Mouse (Mus musculus): ENCODE data around the gene Arnt2. TPM values are rescaled to one million over a fixed set of nuclear protein-coding genes. Genes with fewer than 3 reads are reported as not detected.

Arnt2 gene
- polyA plus RNA-seq, 1 experiment from 2014 or later: 3.8 TPM

- whole genome bisulfite sequencing: 87% methylated on average over 5 of the region's 5 CpGs
- no peak overlapping the region for H3K4me3 ChIP-seq (replicated peaks)
- H3K36me3 ChIP-seq: no peaks in the 10 kb centered on the region
- H3K4me1 ChIP-seq (replicated peaks): no peaks in the 10 kb centered on the region
- H3K9ac ChIP-seq: no peak overlapping the region
- no peak overlapping the region for H3K4me2 ChIP-seq (replicated peaks)
- no peak for ATAC-seq
- H3K27me3 ChIP-seq (replicated peaks): no peaks in the 10 kb centered on the region
- H3K27ac ChIP-seq: no peak overlapping the region
- no peaks in the 10 kb centered on the region for H3K9me3 ChIP-seq
These were observed 138.5 kb downstream of the Arnt2 start for GRCm38 (mm10) chr7:84271429-84271828.

GRCm38 (mm10) chr7:84263466-84263865 lies 146.5 kb downstream of the Arnt2 start:
- Histone ChIP-seq H3K9me3 (no peaks in the 10 kb centered on the region), H3K27ac (no peak overlapping the region)
- 87% methylated on average over 4 of the region's 4 CpGs for WGBS

GRCm38 (mm10) chr7:84261341-84261740 lies 148.6 kb downstream of the Arnt2 start:
- WGBS: 75% methylated on average over 6 of the region's 6 CpGs
- no peak for ATAC-seq
- H3K27ac ChIP-seq: no peak overlapping the region
- H3K4me2 ChIP-seq (replicated peaks): no peak overlapping the region
- no peaks in the 10 kb centered on the region for H3K36me3 ChIP-seq
- H3K4me3 ChIP-seq (replicated peaks): no peak overlapping the region
- no peaks in the 10 kb centered on the region for H3K9me3 ChIP-seq
- H3K27me3 ChIP-seq (replicated peaks): no peaks in the 10 kb centered on the region
- H3K9ac ChIP-seq: no peak overlapping the region
- no peaks in the 10 kb centered on the region for H3K4me1 ChIP-seq (replicated peaks)

More at GRCm38 (mm10) chr7:84263466-84263865, 146.5 kb downstream of the Arnt2 start:
- no peak for ATAC-seq
- no peak overlapping the region for H3K4me2 ChIP-seq (replicated peaks)
- H3K36me3 ChIP-seq: no peaks in the 10 kb centered on the region
- no peak overlapping the region for H3K9ac ChIP-seq
- no peak overlapping the region for H3K4me3 ChIP-seq (replicated peaks)
- H3K4me1 ChIP-seq (replicated peaks): no peaks in the 10 kb centered on the region
- no peaks in the 10 kb centered on the region for H3K27me3 ChIP-seq (replicated peaks)

GRCm38 (mm10) chr7:84260401-84260800 lies 149.6 kb downstream of the Arnt2 start:
- WGBS: 76% methylated on average over 4 of the region's 4 CpGs
- H3K4me1 ChIP-seq (replicated peaks): no peaks in the 10 kb centered on the region
- no peak overlapping the region for H3K4me3 ChIP-seq (replicated peaks)
- no peaks in the 10 kb centered on the region for H3K36me3 ChIP-seq
- no peaks in the 10 kb centered on the region for H3K9me3 ChIP-seq
- ATAC-seq: no peak
- no peak overlapping the region for H3K4me2 ChIP-seq (replicated peaks)
- H3K9ac ChIP-seq: no peak overlapping the region
- H3K27ac ChIP-seq: no peak overlapping the region
- H3K27me3 ChIP-seq (replicated peaks): no peaks in the 10 kb centered on the region

GRCm38 (mm10) chr7:84259309-84259985 lies 150.5 kb downstream of the Arnt2 start:
- Histone ChIP-seq H3K4me3 (replicated peaks) (no peak overlapping the region), H3K36me3 (no peaks in the 10 kb centered on the region), H3K27ac (no peak overlapping the region), H3K4me2 (replicated peaks) (no peak overlapping the region), H3K9me3 (no peaks in the 10 kb centered on the region), H3K9ac (no peak overlapping the region), H3K4me1 (replicated peaks) (no peaks in the 10 kb centered on the region), H3K27me3 (replicated peaks) (no peaks in the 10 kb centered on the region)
- WGBS: 61% methylated on average over 4 of the region's 4 CpGs
- no peak for ATAC-seq

GRCm38 (mm10) chr7:84256661-84257060 lies 153.3 kb downstream of the Arnt2 start:
- ATAC-seq: no peak
- Histone ChIP-seq H3K9me3 (no peaks in the 10 kb centered on the region), H3K4me2 (replicated peaks) (no peak overlapping the region), H3K4me3 (replicated peaks) (no peak overlapping the region), H3K27ac (no peak overlapping the region), H3K36me3 (no peaks in the 10 kb centered on the region), H3K9ac (no peak overlapping the region), H3K4me1 (replicated peaks) (no peaks in the 10 kb centered on the region), H3K27me3 (replicated peaks) (no peaks in the 10 kb centered on the region)
- WGBS: 94% methylated on average over 3 of the region's 3 CpGs

- ATAC-seq: no peak
These were observed 153.7 kb downstream of the Arnt2 start for GRCm38 (mm10) chr7:84256245-84256644.

GRCm38 (mm10) chr7:84254916-84255315 lies 155.1 kb downstream of the Arnt2 start:
- Histone ChIP-seq H3K9ac (no peak overlapping the region), H3K36me3 (no peaks in the 10 kb centered on the region), H3K27me3 (replicated peaks) (no peaks in the 10 kb centered on the region), H3K27ac (no peak overlapping the region), H3K9me3 (no peaks in the 10 kb centered on the region), H3K4me2 (replicated peaks) (no peak overlapping the region), H3K4me1 (replicated peaks) (no peaks in the 10 kb centered on the region), H3K4me3 (replicated peaks) (no peak overlapping the region)
- WGBS: 66% methylated on average over 8 of the region's 8 CpGs
- no peak for ATAC-seq

More at GRCm38 (mm10) chr7:84256245-84256644, 153.7 kb downstream of the Arnt2 start:
- Histone ChIP-seq H3K4me1 (replicated peaks) (no peaks in the 10 kb centered on the region), H3K9me3 (no peaks in the 10 kb centered on the region), H3K4me3 (replicated peaks) (no peak overlapping the region), H3K4me2 (replicated peaks) (no peak overlapping the region), H3K27me3 (replicated peaks) (no peaks in the 10 kb centered on the region), H3K27ac (no peak overlapping the region), H3K36me3 (no peaks in the 10 kb centered on the region), H3K9ac (no peak overlapping the region)
- WGBS: 25% methylated on average over 1 of the region's 1 CpGs

- H3K4me1 ChIP-seq (replicated peaks): no peaks in the 10 kb centered on the region
- H3K27ac ChIP-seq: no peak overlapping the region
- H3K36me3 ChIP-seq: no peaks in the 10 kb centered on the region
- H3K9me3 ChIP-seq: no peaks in the 10 kb centered on the region
- no peak overlapping the region for H3K4me2 ChIP-seq (replicated peaks)
- no peak for ATAC-seq
- no peak overlapping the region for H3K9ac ChIP-seq
- WGBS: 50% methylated on average over 3 of the region's 3 CpGs
- no peaks in the 10 kb centered on the region for H3K27me3 ChIP-seq (replicated peaks)
- H3K4me3 ChIP-seq (replicated peaks): no peak overlapping the region
These were observed 155.7 kb downstream of the Arnt2 start for GRCm38 (mm10) chr7:84254311-84254710.

- Histone ChIP-seq H3K36me3 (no peaks in the 10 kb centered on the region), H3K27me3 (replicated peaks) (no peaks in the 10 kb centered on the region), H3K4me3 (replicated peaks) (no peak overlapping the region), H3K27ac (no peak overlapping the region), H3K9me3 (no peaks in the 10 kb centered on the region), H3K9ac (no peak overlapping the region), H3K4me2 (replicated peaks) (no peak overlapping the region), H3K4me1 (replicated peaks) (peaks cover 6% of the 10 kb centered on the region)
- WGBS: 92% methylated on average over 2 of the region's 2 CpGs
- ATAC-seq: no peak
These were observed 158.3 kb downstream of the Arnt2 start for GRCm38 (mm10) chr7:84251667-84252066.

GRCm38 (mm10) chr7:84250736-84251135 lies 159.2 kb downstream of the Arnt2 start:
- 90% methylated on average over 2 of the region's 2 CpGs for WGBS
- H3K4me2 ChIP-seq (replicated peaks): no peak overlapping the region

GRCm38 (mm10) chr7:84249951-84250350 lies 160.0 kb downstream of the Arnt2 start:
- 82% methylated on average over 8 of the region's 8 CpGs for WGBS
- H3K4me1 ChIP-seq (replicated peaks): peaks cover 6% of the 10 kb centered on the region
- H3K9me3 ChIP-seq: no peaks in the 10 kb centered on the region
- H3K4me2 ChIP-seq (replicated peaks): no peak overlapping the region
- no peak overlapping the region for H3K9ac ChIP-seq
- H3K27ac ChIP-seq: no peak overlapping the region
- H3K36me3 ChIP-seq: no peaks in the 10 kb centered on the region
- no peaks in the 10 kb centered on the region for H3K27me3 ChIP-seq (replicated peaks)
- H3K4me3 ChIP-seq (replicated peaks): no peak overlapping the region
- ATAC-seq: no peak

More at GRCm38 (mm10) chr7:84250736-84251135, 159.2 kb downstream of the Arnt2 start:
- H3K27me3 ChIP-seq (replicated peaks): no peaks in the 10 kb centered on the region
- no peak for ATAC-seq
- H3K4me1 ChIP-seq (replicated peaks): peaks cover 6% of the 10 kb centered on the region
- H3K9me3 ChIP-seq: no peaks in the 10 kb centered on the region
- H3K9ac ChIP-seq: no peak overlapping the region
- no peak overlapping the region for H3K27ac ChIP-seq
- no peaks in the 10 kb centered on the region for H3K36me3 ChIP-seq
- H3K4me3 ChIP-seq (replicated peaks): no peak overlapping the region

GRCm38 (mm10) chr7:84249381-84249780 lies 160.6 kb downstream of the Arnt2 start:
- Histone ChIP-seq H3K36me3 (no peaks in the 10 kb centered on the region), H3K9me3 (no peaks in the 10 kb centered on the region), H3K27ac (no peak overlapping the region), H3K27me3 (replicated peaks) (no peaks in the 10 kb centered on the region), H3K4me3 (replicated peaks) (no peak overlapping the region), H3K4me1 (replicated peaks) (peaks cover 6% of the 10 kb centered on the region), H3K9ac (no peak overlapping the region), H3K4me2 (replicated peaks) (no peak overlapping the region)
- ATAC-seq: no peak
- 60% methylated on average over 7 of the region's 7 CpGs for WGBS

All from intestine, embryonic 15.5 days (tissue).